Mouse (Mus musculus) stomach, postnatal 0 days (tissue): Measurements from ENCODE around the gene Fry. TPM values are rescaled to one million over a fixed set of nuclear protein-coding genes. Genes with fewer than 3 reads are reported as not detected.

Experiments
- ATAC-seq: fragments of 200-750 bp; cut with Nextera tagmentation; 2 replicates; pipeline ENCODE4 v1.8.0; 2017; ENCODE audit not compliant: low FRiP score, low TSS enrichment
- DNase-seq: peaks from one replicate; pipeline ENCODE4 v3.0.0-alpha.2; 2016; ENCODE audit warnings: low spot score
- H3K27ac ChIP-seq: fragments of 300-500 bp; sonication (generic); replicated peaks from 2 replicates; pipeline ENCODE4 v1.5.1; 2014; ENCODE audit warnings: mild to moderate bottlenecking, control low read depth
- H3K27me3 ChIP-seq: fragments of 300-500 bp; sonication (generic); 2 replicates; pipeline ENCODE4 v1.6.1; 2014; ENCODE audit warnings: low read length; ENCODE audit not compliant: control insufficient read depth, insufficient read depth
- H3K36me3 ChIP-seq: fragments of 300-500 bp; sonication (generic); 2 replicates; pipeline ENCODE4 v1.6.1; 2014; ENCODE audit warnings: low read length, mixed read lengths; ENCODE audit not compliant: control insufficient read depth, insufficient read depth
- H3K4me1 ChIP-seq: fragments of 300-500 bp; sonication (generic); replicated peaks from 2 replicates; pipeline ENCODE4 v1.6.1; 2014; ENCODE audit warnings: antibody characterized with exemption; ENCODE audit not compliant: control insufficient read depth, insufficient read depth
- H3K4me2 ChIP-seq: fragments of 300-500 bp; sonication (generic); replicated peaks from 2 replicates; pipeline ENCODE4 v1.6.1; 2014; ENCODE audit warnings: low read depth, mild to moderate bottlenecking, control low read depth, moderate library complexity
- H3K4me3 ChIP-seq: fragments of 300-500 bp; sonication (generic); 2 replicates; pipeline ENCODE4 v1.5.1; 2014; ENCODE audit warnings: low read depth, low read length, control low read depth
- H3K9ac ChIP-seq: fragments of 300-500 bp; sonication (generic); 2 replicates; pipeline ENCODE4 v1.6.1; 2014; ENCODE audit warnings: mild to moderate bottlenecking, low read length, control low read depth, mixed read lengths
- H3K9me3 ChIP-seq: fragments of 300-500 bp; sonication (generic); 2 replicates; pipeline ENCODE4 v1.6.1; 2016; ENCODE audit warnings: low read length; ENCODE audit not compliant: control insufficient read depth
- CTCF ChIP-seq: IDR thresholded peaks from 2 replicates; pipeline ENCODE4 v1.5.1; 2016; ENCODE audit warnings: antibody characterized with exemption, low read depth, mild to moderate bottlenecking, moderate library complexity
- EP300 ChIP-seq: optimal IDR thresholded peaks from 2 replicates; pipeline ENCODE3; 2016; ENCODE audit warnings: antibody characterized with exemption
- WGBS: fragments of 180-500 bp; shearing (Covaris S2); extraction: QIAGEN DNeasy Blood & Tissue Kit; methylation state at CpG from one replicate; pipeline ENCODE4 v1.1.7; 2014; 5-methylcytosine and 5-hydroxymethylcytosine counted together
- polyA plus RNA-seq: library from polyadenylated mRNA; unstranded; fragments of >200 nt; fragmentation: Nextera tagmentation; extraction: Ambion mirVana; gene quantifications from 2 replicates; pipeline ENCODE4 v1.2.1, GENCODE M21; 2015

Fry gene
- polyA plus RNA-seq, 1 experiment from 2014 or later, result 6.5 TPM

DNA sequence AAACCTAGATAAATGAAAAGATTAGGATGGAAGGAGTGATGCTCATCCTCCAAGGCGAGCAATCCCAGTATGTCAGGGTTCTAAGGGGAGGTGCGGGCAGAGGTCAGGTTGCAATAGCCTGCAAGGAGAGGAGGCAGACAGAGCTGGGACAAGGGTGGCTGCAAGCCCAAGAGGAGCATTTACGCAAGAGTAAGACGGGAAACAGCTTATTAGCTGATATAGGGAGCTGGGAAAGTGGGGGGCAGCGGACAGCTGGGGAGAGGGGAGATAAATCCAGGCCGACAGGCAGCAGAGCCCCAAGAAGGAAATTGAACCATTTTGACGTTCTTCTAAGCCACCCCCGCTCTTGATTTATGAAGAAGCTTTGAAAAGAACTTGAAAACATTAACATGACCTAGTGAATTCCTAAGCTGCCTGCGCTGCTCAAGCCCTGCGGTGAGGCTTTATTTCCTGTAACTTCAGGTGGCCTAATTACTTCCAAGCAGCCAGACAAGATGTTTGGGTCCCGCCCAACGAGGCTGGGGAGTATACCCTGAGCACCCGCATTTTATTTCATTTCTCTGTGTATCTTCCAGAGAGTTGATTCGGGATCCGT, 291.1 kb downstream of the Fry start:
- Histone ChIP-seq H3K4me3 (no peak overlapping the region), H3K9me3 (no peaks in the 10 kb centered on the region), H3K27ac (no peak overlapping the region), H3K27me3 (no peaks in the 10 kb centered on the region), H3K9ac (no peak overlapping the region), H3K4me2 (no peak overlapping the region), H3K4me1 (no peaks in the 10 kb centered on the region), H3K36me3 (peaks cover 7% of the 10 kb centered on the region; the same call in 1 of the 2 replicates)
- DNase-seq (no peak), ATAC-seq (no peak)
- WGBS, result 29% methylated on average over 15 of the region's 15 CpGs
- no peak for TF ChIP-seq EP300
- TF ChIP-seq CTCF, result no peak

DNA sequence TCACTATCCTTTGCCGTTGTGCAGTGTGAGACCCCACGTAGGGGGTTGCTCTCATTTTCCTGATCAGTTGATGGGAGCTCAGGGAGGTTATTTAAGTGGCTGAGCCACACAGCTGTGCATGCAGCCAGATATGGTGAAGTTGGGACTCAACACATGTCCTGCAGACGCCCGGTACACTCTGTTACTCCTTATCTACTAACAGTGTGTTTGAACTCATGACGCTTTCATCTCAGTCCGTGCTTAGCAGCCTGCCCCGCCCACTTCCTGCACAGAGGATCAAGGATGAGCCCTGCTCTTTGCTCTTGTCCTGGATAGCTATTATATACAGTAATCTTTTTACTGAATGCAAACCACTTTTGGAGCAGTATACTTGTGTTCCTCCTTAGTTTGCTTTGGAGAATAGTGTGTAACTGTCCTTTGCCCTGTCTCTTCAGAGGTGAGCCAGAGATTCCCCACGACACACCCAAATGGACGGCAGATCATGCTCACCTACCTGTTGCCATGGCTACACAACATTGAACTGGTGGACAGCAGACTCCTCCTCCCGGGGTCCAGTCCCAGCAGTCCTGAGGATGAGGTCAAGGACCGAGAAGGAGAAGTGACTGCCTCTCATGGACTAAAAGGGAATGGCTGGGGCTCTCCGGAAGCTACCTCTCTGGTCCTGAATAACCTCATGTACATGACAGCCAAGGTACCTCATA, 294.5 kb downstream of the Fry start:
- Histone ChIP-seq H3K27me3 (no peaks in the 10 kb centered on the region), H3K9ac (no peak overlapping the region), H3K27ac (no peak overlapping the region), H3K4me2 (no peak overlapping the region), H3K9me3 (no peaks in the 10 kb centered on the region), H3K4me1 (no peaks in the 10 kb centered on the region), H3K4me3 (no peak overlapping the region), H3K36me3 (peaks cover 8% of the 10 kb centered on the region; the same call in 1 of the 2 replicates)
- 70% methylated on average over 12 of the region's 12 CpGs for WGBS
- TF ChIP-seq EP300, result no peak
- TF ChIP-seq CTCF, result no peak
- no peak for DNase-seq
- no peak for ATAC-seq

DNA sequence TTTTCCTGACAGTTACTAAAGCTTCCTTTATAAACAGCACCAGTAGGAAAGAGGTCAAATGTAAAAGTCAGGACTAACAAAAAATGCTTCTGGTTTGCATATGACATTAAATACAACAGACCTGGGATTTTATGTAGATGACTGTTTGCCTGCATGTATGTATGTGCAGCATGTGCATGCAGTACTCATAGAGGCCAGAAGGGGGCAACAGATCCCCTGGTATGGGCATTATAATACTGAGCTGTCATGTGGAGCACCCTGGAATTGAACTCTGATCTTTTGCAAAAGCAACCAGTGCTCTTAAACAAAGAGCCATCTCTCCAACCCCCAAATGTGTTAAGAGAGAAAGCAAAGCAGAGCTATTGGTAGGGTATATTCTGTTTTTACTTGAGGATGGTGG, 296.4 kb downstream of the Fry start:
- no peak overlapping the region for H3K27ac ChIP-seq
- TF ChIP-seq CTCF (peak; percentile 31), EP300 (no peak)
- no peaks in the 10 kb centered on the region for H3K4me1 ChIP-seq
- ATAC-seq (no peak), DNase-seq (no peak)
- no peak overlapping the region for H3K4me3 ChIP-seq
- H3K9me3 ChIP-seq, result no peaks in the 10 kb centered on the region
- no peaks in the 10 kb centered on the region for H3K27me3 ChIP-seq
- no peak overlapping the region for H3K4me2 ChIP-seq
- H3K36me3 ChIP-seq, result peaks cover 8% of the 10 kb centered on the region; the same call in 1 of the 2 replicates
- H3K9ac ChIP-seq, result no peak overlapping the region

DNA sequence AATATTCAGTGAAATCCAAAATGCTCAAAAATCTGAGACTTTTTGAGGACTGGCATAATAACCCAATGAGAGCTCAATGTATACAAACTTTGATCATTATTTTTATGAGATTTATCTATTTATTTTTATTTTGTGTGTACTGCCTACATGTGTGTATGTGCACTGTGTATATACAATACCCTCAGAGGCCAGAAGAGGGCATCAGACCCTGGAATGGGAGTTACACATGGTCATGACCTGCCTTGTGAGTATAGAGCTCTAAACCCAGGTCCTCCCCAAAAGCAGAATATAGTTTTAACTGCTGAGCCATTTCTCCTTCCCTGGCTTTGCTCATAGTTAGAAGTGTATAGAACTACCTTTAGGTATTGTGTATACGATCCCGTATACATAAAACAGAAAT, 298.8 kb downstream of the Fry start:
- Histone ChIP-seq H3K4me2 (no peak overlapping the region), H3K9me3 (no peaks in the 10 kb centered on the region), H3K36me3 (peaks cover 8% of the 10 kb centered on the region; the same call in 1 of the 2 replicates), H3K27ac (no peak overlapping the region), H3K4me1 (no peaks in the 10 kb centered on the region), H3K27me3 (no peaks in the 10 kb centered on the region), H3K9ac (no peak overlapping the region), H3K4me3 (no peak overlapping the region)
- DNase-seq (no peak), ATAC-seq (no peak)
- TF ChIP-seq EP300 (no peak), CTCF (no peak)
- 89% methylated on average over 2 of the region's 2 CpGs for WGBS

DNA sequence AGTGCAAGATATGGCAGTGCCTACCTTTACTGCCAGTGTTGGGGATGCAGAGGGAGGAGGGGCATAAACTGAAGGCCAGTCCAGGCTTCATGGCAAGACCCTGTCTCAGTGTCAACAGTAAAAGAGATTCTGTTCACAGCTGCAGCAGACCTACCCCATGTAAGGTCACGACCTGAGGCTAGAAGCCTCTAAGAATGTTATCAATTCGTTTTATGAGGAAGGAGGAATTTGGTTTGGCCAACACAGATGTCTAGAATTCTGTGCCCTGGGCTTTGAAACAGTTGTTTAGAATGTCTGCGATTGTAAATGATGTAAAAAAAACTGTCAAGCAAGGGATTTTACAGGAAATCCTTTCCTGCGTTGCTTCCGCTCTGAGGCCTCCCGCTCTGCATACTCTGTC, 299.6 kb downstream of the Fry start:
- no peak for DNase-seq
- TF ChIP-seq CTCF, result no peak
- no peak for TF ChIP-seq EP300
- no peaks in the 10 kb centered on the region for H3K27me3 ChIP-seq
- no peaks in the 10 kb centered on the region for H3K4me1 ChIP-seq
- H3K27ac ChIP-seq, result no peak overlapping the region
- H3K9ac ChIP-seq, result no peak overlapping the region
- ATAC-seq, result no peak
- WGBS, result 24% methylated on average over 6 of the region's 6 CpGs
- H3K4me3 ChIP-seq, result no peak overlapping the region
- H3K4me2 ChIP-seq, result no peak overlapping the region
- H3K36me3 ChIP-seq, result peaks cover 8% of the 10 kb centered on the region; the same call in 1 of the 2 replicates
- no peaks in the 10 kb centered on the region for H3K9me3 ChIP-seq

DNA sequence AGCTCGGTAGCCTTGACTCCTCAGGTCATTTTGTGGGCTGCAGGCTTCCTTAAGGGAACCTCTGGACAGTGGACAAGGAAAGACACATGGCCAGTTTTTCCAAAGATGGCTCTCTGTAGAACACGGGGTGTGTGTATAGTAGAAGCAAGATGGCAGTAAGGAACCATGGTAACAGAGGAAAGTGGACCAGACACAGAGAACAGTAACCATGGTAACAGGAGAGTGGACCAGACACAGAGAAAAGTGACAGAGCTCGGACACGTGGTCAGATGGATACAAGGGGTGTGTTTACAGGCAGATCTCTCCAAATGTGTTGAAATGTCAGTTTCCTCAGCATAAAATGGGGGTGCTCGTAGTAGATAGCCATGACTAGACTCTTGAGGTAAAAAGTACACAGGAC, 306.6 kb downstream of the Fry start:
- TF ChIP-seq CTCF (no peak), EP300 (no peak)
- 87% methylated on average over 5 of the region's 5 CpGs for WGBS
- no peak overlapping the region for H3K4me2 ChIP-seq
- H3K36me3 ChIP-seq, result no peaks in the 10 kb centered on the region
- no peaks in the 10 kb centered on the region for H3K9me3 ChIP-seq
- H3K27ac ChIP-seq, result no peak overlapping the region
- H3K9ac ChIP-seq, result no peak overlapping the region
- DNase-seq (no peak), ATAC-seq (no peak)
- H3K27me3 ChIP-seq, result no peaks in the 10 kb centered on the region
- H3K4me1 ChIP-seq, result no peaks in the 10 kb centered on the region
- H3K4me3 ChIP-seq, result no peak overlapping the region
